Mouse (Mus musculus): Measurements from ENCODE around the gene Rap2b. TPM values are rescaled to one million over a fixed set of nuclear protein-coding genes. Genes with fewer than 3 reads are reported as not detected.

The Rap2b gene
- polyA plus RNA-seq (2015; fragmentation: Nextera tagmentation; extraction: Ambion mirVana): 2.0 and 2.2 TPM in 2 replicates

GRCm38 (mm10) chr3:61361338-61361737 is at the start of gene Rap2b:
TSS of gene Rap2b (plus strand) at chr3:61361638.
- H3K4me1 ChIP-seq (replicated peaks): peaks cover 34% of the 10 kb centered on the region
- 66% methylated on average over 1 of the region's 1 CpGs for WGBS (ENCODE audit: insufficient replicate concordance)
- no peak within 1 kb of the TSS for H3K4me3 ChIP-seq (replicated peaks)
- peaks cover 24% of the 10 kb centered on the region; the same call in 1 of the 2 replicates for H3K27me3 ChIP-seq
- ATAC-seq (ENCODE audit: insufficient read depth): no peak
- no peaks in the 10 kb centered on the region for H3K36me3 ChIP-seq (replicated peaks)
- H3K27ac ChIP-seq (replicated peaks): no peak within 1 kb of the TSS
- H3K4me2 ChIP-seq: no peak within 1 kb of the TSS
- H3K9ac ChIP-seq: no peak within 1 kb of the TSS
- no peaks in the 10 kb centered on the region for H3K9me3 ChIP-seq (replicated peaks)

GRCm38 (mm10) chr3:61315002-61315401 is 46.4 kb upstream of the Rap2b start:
- H3K9me3 ChIP-seq (replicated peaks): no peaks in the 10 kb centered on the region
- no peak overlapping the region for H3K9ac ChIP-seq
- H3K36me3 ChIP-seq (replicated peaks): no peaks in the 10 kb centered on the region
- ATAC-seq (ENCODE audit: insufficient read depth): no peak
- no peak overlapping the region for H3K4me2 ChIP-seq
- H3K4me1 ChIP-seq (replicated peaks): no peaks in the 10 kb centered on the region
- no peak overlapping the region for H3K27ac ChIP-seq (replicated peaks)
- 37% methylated on average over 2 of the region's 2 CpGs for WGBS (ENCODE audit: insufficient replicate concordance)
- H3K4me3 ChIP-seq (replicated peaks): no peak overlapping the region
- H3K27me3 ChIP-seq: no peaks in the 10 kb centered on the region

DNA sequence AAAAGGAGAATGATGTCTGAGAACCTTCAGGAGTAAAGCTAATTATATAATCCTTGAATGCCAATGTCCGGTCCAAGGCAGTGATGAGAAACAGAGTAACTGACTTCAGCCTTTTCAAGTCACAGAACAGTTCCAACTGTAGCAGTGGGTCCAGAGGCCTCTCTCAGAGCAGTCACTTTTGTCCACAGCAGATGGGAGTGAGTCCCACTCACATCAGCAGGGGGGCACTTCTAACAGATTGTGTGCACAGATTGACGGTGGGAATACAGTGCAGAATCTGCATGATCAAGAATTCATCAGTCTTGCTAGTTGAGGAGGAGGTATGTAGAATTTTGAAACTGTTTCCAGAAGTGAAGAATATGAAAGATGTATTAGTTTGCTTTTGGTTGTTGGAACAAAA is 41.4 kb upstream of the Rap2b start:
- Histone ChIP-seq H3K4me2 (no peak overlapping the region), H3K27me3 (no peaks in the 10 kb centered on the region), H3K27ac (replicated peaks) (no peak overlapping the region), H3K9ac (no peak overlapping the region), H3K9me3 (replicated peaks) (no peaks in the 10 kb centered on the region), H3K4me3 (replicated peaks) (no peak overlapping the region), H3K36me3 (replicated peaks) (no peaks in the 10 kb centered on the region), H3K4me1 (replicated peaks) (no peaks in the 10 kb centered on the region)
- 65% methylated on average over 2 of the region's 2 CpGs for WGBS (ENCODE audit: insufficient replicate concordance)
- ATAC-seq (ENCODE audit: insufficient read depth): no peak

GRCm38 (mm10) chr3:61321632-61322031 is 39.8 kb upstream of the Rap2b start:
- H3K27me3 ChIP-seq: no peaks in the 10 kb centered on the region
- no peak overlapping the region for H3K9ac ChIP-seq
- H3K36me3 ChIP-seq (replicated peaks): no peaks in the 10 kb centered on the region
- no peak for ATAC-seq (ENCODE audit: insufficient read depth)
- WGBS (ENCODE audit: insufficient replicate concordance): 29% methylated on average over 6 of the region's 6 CpGs
- no peak overlapping the region for H3K4me3 ChIP-seq (replicated peaks)
- no peaks in the 10 kb centered on the region for H3K4me1 ChIP-seq (replicated peaks)
- H3K9me3 ChIP-seq (replicated peaks): no peaks in the 10 kb centered on the region
- no peak overlapping the region for H3K27ac ChIP-seq (replicated peaks)
- no peak overlapping the region for H3K4me2 ChIP-seq

DNA sequence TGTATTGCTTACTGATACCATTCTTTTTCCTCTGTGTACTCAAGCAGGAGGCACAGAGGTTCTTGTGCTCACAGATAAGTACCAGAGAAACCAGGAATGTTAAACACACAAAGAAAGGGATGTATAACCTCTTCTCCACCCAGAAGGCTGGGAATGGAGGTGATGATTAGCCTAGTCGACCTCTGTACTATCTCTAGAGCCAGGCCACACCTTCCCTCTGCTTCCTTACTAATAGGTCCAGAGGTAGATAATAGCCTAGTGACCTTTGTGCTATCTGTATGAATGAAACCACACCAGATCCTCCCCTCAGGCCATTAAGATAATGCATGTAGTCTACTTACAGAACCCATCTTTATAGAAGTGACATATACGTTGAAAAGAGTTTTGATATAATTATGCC is 25.2 kb upstream of the Rap2b start:
- no peaks in the 10 kb centered on the region for H3K9me3 ChIP-seq (replicated peaks)
- no peak overlapping the region for H3K27ac ChIP-seq (replicated peaks)
- no peaks in the 10 kb centered on the region for H3K4me1 ChIP-seq (replicated peaks)
- no peaks in the 10 kb centered on the region for H3K36me3 ChIP-seq (replicated peaks)
- no peak overlapping the region for H3K4me3 ChIP-seq (replicated peaks)
- no peaks in the 10 kb centered on the region for H3K27me3 ChIP-seq
- no peak for ATAC-seq (ENCODE audit: insufficient read depth)
- H3K4me2 ChIP-seq: no peak overlapping the region
- WGBS (ENCODE audit: insufficient replicate concordance): 21% methylated on average over 2 of the region's 2 CpGs
- H3K9ac ChIP-seq: no peak overlapping the region

GRCm38 (mm10) chr3:61337230-61337629 is 24.2 kb upstream of the Rap2b start:
- Histone ChIP-seq H3K27me3 (no peaks in the 10 kb centered on the region), H3K4me1 (replicated peaks) (no peaks in the 10 kb centered on the region), H3K4me3 (replicated peaks) (no peak overlapping the region), H3K27ac (replicated peaks) (no peak overlapping the region), H3K9me3 (replicated peaks) (no peaks in the 10 kb centered on the region), H3K9ac (no peak overlapping the region), H3K36me3 (replicated peaks) (no peaks in the 10 kb centered on the region), H3K4me2 (no peak overlapping the region)
- WGBS (ENCODE audit: insufficient replicate concordance): 59% methylated on average over 3 of the region's 3 CpGs
- no peak for ATAC-seq (ENCODE audit: insufficient read depth)

DNA sequence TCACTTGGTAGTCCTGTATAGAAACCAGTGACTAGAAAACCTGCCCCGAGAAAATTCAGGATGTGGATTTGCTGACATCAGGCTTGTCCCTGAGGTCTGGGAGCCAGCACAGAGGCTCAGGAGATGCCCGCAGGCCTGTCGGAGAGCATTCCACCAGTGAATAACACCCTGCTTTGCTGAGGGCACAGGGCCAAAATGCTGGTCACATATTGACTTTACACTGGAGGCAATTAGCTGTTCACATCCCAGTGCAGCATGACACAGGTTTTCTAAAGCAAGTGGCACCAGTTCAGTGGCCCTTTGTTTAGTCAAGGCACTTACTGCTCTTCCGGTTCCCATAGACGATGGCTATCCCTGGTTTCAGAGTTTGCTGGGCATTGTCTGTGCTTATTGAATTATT is 21.1 kb upstream of the Rap2b start:
- H3K27ac ChIP-seq (replicated peaks): no peak overlapping the region
- H3K9me3 ChIP-seq (replicated peaks): no peaks in the 10 kb centered on the region
- no peak overlapping the region for H3K4me3 ChIP-seq (replicated peaks)
- ATAC-seq (ENCODE audit: insufficient read depth): no peak
- H3K36me3 ChIP-seq (replicated peaks): no peaks in the 10 kb centered on the region
- no peak overlapping the region for H3K4me2 ChIP-seq
- no peaks in the 10 kb centered on the region for H3K27me3 ChIP-seq
- H3K9ac ChIP-seq: no peak overlapping the region
- WGBS (ENCODE audit: insufficient replicate concordance): 74% methylated on average over 5 of the region's 5 CpGs
- H3K4me1 ChIP-seq (replicated peaks): no peaks in the 10 kb centered on the region

- no peak overlapping the region for H3K27ac ChIP-seq (replicated peaks)
- no peak overlapping the region for H3K9ac ChIP-seq
- no peak overlapping the region for H3K4me2 ChIP-seq
- H3K4me3 ChIP-seq (replicated peaks): no peak overlapping the region
- H3K9me3 ChIP-seq (replicated peaks): no peaks in the 10 kb centered on the region
- WGBS (ENCODE audit: insufficient replicate concordance): 43% methylated on average over 7 of the region's 7 CpGs
- ATAC-seq (ENCODE audit: insufficient read depth): no peak
- H3K4me1 ChIP-seq (replicated peaks): no peaks in the 10 kb centered on the region
- H3K36me3 ChIP-seq (replicated peaks): no peaks in the 10 kb centered on the region
- H3K27me3 ChIP-seq: no peaks in the 10 kb centered on the region
These were observed 17.4 kb upstream of the Rap2b start for GRCm38 (mm10) chr3:61344031-61344430.

DNA sequence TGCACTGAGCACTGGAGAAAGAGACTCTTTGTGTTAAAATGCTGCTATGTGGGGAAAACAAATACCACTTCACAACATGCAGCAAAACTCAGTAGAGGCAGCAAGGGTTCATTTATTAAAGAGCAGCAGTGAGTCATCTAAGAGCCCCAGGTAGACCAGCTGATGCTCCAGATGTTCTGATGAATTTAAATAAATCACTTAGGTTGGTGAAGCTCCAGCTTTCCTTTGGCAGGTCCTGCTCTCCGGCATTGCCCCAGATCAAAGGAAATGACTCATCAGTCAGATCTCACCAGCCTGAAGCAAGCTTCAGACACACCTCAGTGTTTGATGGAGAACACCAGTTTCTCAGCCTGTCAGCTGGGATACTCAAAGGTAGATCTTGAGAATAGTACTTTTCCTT is 15.8 kb upstream of the Rap2b start:
- H3K27me3 ChIP-seq: no peaks in the 10 kb centered on the region
- no peak overlapping the region for H3K9ac ChIP-seq
- no peak overlapping the region for H3K4me2 ChIP-seq
- no peak overlapping the region for H3K27ac ChIP-seq (replicated peaks)
- H3K4me3 ChIP-seq (replicated peaks): no peak overlapping the region
- no peaks in the 10 kb centered on the region for H3K9me3 ChIP-seq (replicated peaks)
- no peak for ATAC-seq (ENCODE audit: insufficient read depth)
- 19% methylated on average over 1 of the region's 1 CpGs for WGBS (ENCODE audit: insufficient replicate concordance)
- H3K36me3 ChIP-seq (replicated peaks): no peaks in the 10 kb centered on the region
- no peaks in the 10 kb centered on the region for H3K4me1 ChIP-seq (replicated peaks)

DNA sequence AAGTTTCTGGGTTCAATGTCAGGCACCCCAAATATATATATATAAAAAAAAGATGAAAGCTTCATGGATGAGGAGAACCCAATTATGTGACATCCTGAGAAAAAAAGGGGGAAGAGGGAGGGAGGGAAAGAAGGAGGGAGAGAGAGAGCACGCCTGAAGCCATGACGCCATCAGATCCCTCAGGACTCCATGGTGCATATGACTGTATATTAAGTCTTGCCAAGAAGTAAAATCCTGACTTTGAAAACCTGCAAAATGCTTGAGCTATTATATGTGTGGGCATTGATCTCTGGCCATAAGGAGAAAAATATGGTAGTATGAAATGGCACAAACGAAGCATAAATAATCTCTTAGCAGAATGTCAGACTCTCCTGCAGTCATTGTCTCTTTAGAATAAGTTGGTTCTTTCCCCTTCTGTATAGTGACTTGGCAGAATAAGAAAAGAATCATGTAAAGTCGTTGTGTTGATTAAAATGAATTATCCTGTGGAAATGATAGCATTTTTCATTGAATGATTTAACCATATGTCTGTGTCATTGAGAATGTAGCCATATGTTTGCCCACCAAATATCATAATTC is 13.3 kb upstream of the Rap2b start:
- no peak overlapping the region for H3K4me2 ChIP-seq
- H3K36me3 ChIP-seq (replicated peaks): no peaks in the 10 kb centered on the region
- no peak overlapping the region for H3K9ac ChIP-seq
- ATAC-seq (ENCODE audit: insufficient read depth): no peak
- WGBS (ENCODE audit: insufficient replicate concordance): 55% methylated on average over 4 of the region's 4 CpGs
- no peaks in the 10 kb centered on the region for H3K9me3 ChIP-seq (replicated peaks)
- no peak overlapping the region for H3K4me3 ChIP-seq (replicated peaks)
- no peaks in the 10 kb centered on the region for H3K27me3 ChIP-seq
- H3K4me1 ChIP-seq (replicated peaks): no peaks in the 10 kb centered on the region
- H3K27ac ChIP-seq (replicated peaks): no peak overlapping the region

- Histone ChIP-seq H3K4me2 (no peak overlapping the region), H3K27ac (replicated peaks) (no peak overlapping the region), H3K4me3 (replicated peaks) (no peak overlapping the region), H3K27me3 (no peaks in the 10 kb centered on the region), H3K9ac (no peak overlapping the region), H3K36me3 (replicated peaks) (no peaks in the 10 kb centered on the region), H3K9me3 (replicated peaks) (no peaks in the 10 kb centered on the region), H3K4me1 (replicated peaks) (no peaks in the 10 kb centered on the region)
- no peak for ATAC-seq (ENCODE audit: insufficient read depth)
- WGBS (ENCODE audit: insufficient replicate concordance): 71% methylated on average over 1 of the region's 1 CpGs
These were observed 12.0 kb upstream of the Rap2b start for GRCm38 (mm10) chr3:61349433-61349832.

- Histone ChIP-seq H3K4me2 (no peak overlapping the region), H3K4me1 (replicated peaks) (no peaks in the 10 kb centered on the region), H3K9ac (no peak overlapping the region), H3K4me3 (replicated peaks) (no peak overlapping the region), H3K27ac (replicated peaks) (no peak overlapping the region), H3K27me3 (no peaks in the 10 kb centered on the region), H3K9me3 (replicated peaks) (no peaks in the 10 kb centered on the region), H3K36me3 (replicated peaks) (no peaks in the 10 kb centered on the region)
- WGBS (ENCODE audit: insufficient replicate concordance): 26% methylated on average over 1 of the region's 1 CpGs
- no peak for ATAC-seq (ENCODE audit: insufficient read depth)
These were observed 6.0 kb upstream of the Rap2b start for GRCm38 (mm10) chr3:61355464-61355863.

Measured in liver, embryonic 15.5 days (tissue).